Mouse (Mus musculus): Measurements from ENCODE around the gene Fbxo44. TPM values are rescaled to one million over a fixed set of nuclear protein-coding genes. Genes with fewer than 3 reads are reported as not detected.

The Fbxo44 gene
- polyA plus RNA-seq, 2 experiments = 0.46 to 1.0 TPM

DNA sequence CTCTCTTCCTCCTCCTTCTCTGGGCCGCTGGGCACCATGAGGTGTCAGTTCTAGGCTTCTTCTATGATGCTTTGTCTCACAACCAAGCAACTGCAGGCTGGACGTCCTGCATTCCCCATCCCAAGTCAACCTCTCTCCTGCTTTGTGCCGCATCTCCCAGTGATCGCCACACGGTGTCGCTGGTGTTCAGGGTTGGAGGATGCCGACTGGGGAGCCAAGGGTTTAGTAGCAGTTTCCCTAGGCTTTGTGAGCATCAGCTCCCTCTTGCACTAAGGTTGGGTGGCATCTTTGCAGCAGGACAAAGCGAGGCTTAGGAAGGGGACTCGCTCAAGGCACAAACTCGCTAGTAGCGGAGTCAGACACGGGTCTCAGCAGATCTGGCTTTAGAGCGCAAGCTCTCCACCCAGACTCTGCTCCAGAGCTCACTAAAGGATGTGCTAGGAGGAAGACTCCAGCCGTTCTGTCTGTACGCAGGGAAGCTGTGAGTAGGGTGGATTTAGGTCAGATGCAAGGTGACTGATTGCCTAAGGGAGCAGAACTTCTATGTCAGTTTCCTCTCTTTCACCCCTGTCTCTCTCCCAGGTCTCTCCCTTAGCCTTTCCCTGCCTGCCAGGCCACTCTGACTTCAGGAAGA, 45.4 kb downstream of the Fbxo44 start:
- Histone ChIP-seq H3K9me3 (ENCODE audit: control insufficient read depth, low read length) (no peaks in the 10 kb centered on the region), H3K27ac (no peak overlapping the region), H3K4me3 (ENCODE audit: insufficient read depth in 1 of 2, low read depth in 2 of 2, low read length in 2 of 2) (no peak overlapping the region), H3K4me1 (replicated peaks; ENCODE audit: control insufficient read depth in 2 of 2, insufficient read depth in 2 of 2, low read length in 1 of 2) (no peaks in the 10 kb centered on the region), H3K36me3 (replicated peaks; ENCODE audit: control insufficient read depth, insufficient read depth, low read depth) (no peaks in the 10 kb centered on the region), H3K4me2 (ENCODE audit: low read depth) (no peak overlapping the region), H3K9ac (replicated peaks) (no peak overlapping the region), H3K27me3 (ENCODE audit: control insufficient read depth, insufficient read depth, low read length) (no peaks in the 10 kb centered on the region; the same call in 1 of the 2 replicates)
- ATAC-seq (ENCODE audit: insufficient read depth) (peak; percentile 27; the same call in 1 of the 2 replicates), DNase-seq (ENCODE audit: low read depth in 3 of 3, low spot score in 3 of 3) (peak; percentile 33 to 56 (median 43))
- 7% methylated on average over 15 of the region's 15 CpGs for WGBS (ENCODE audit: insufficient replicate concordance)
- TF ChIP-seq EP300 (IDR thresholded peaks at IDR 0.05; ENCODE audit: low read depth) = no peak
- peak; percentile 98 for TF ChIP-seq CTCF (IDR thresholded peaks at IDR 0.05; ENCODE audit: low read depth)

DNA sequence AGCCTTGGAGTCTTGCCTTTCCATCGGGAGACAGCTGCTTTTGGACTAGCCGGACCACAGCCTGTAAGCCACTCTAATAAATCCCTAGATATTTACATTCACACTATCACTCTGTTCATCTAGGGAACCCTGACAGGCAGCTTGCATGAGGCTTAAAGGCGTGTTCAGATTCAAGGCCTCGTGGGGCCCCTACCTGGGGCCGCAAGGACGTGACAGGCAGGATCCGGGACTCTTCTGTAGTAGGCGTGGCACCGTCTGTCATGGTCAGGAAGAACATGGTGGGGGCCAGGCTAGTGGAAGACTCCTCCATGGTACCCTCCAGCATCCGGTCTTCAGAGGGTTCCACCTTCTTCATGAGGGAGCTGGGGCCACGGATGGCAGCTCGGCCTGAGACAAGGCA, 47.8 kb downstream of the Fbxo44 start:
- 58% methylated on average over 12 of the region's 12 CpGs for WGBS (ENCODE audit: insufficient replicate concordance)
- Histone ChIP-seq H3K27ac (no peak overlapping the region), H3K9me3 (ENCODE audit: control insufficient read depth, low read length) (no peaks in the 10 kb centered on the region), H3K4me3 (ENCODE audit: insufficient read depth in 1 of 2, low read depth in 2 of 2, low read length in 2 of 2) (no peak overlapping the region), H3K36me3 (replicated peaks; ENCODE audit: control insufficient read depth, insufficient read depth, low read depth) (no peaks in the 10 kb centered on the region), H3K4me2 (ENCODE audit: low read depth) (no peak overlapping the region), H3K4me1 (replicated peaks; ENCODE audit: control insufficient read depth in 2 of 2, insufficient read depth in 2 of 2, low read length in 1 of 2) (no peaks in the 10 kb centered on the region), H3K27me3 (ENCODE audit: control insufficient read depth, insufficient read depth, low read length) (no peaks in the 10 kb centered on the region; the same call in 1 of the 2 replicates), H3K9ac (replicated peaks) (no peak overlapping the region)
- ATAC-seq (ENCODE audit: insufficient read depth) = no peak
- no peak for DNase-seq (ENCODE audit: low read depth in 3 of 3, low spot score in 3 of 3)
- TF ChIP-seq EP300 (IDR thresholded peaks at IDR 0.05; ENCODE audit: low read depth) = no peak
- TF ChIP-seq CTCF (IDR thresholded peaks at IDR 0.05; ENCODE audit: low read depth) = no peak

DNA sequence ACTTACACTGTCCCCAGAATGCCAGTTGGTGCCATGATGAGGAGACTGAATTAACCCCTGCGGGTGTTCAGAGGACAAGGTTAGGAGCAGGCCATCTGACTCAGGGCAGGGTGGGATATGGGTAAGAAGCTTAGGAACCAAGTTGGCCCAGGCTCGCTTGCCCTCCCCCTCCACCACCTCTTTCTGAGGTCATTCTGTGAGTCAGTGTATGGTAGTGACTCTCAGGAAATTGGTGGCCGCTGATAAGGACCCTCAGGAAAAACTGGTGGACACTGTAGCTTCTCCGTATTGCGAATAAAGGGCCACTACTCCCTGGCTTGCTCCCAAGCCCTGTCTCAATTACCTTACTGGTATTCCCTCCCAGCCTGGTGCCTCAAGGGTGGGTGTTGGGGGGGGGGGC, 51.1 kb downstream of the Fbxo44 start:
- ATAC-seq (ENCODE audit: insufficient read depth) = peak; percentile 46; the same call in 1 of the 2 replicates
- H3K27me3 ChIP-seq (ENCODE audit: control insufficient read depth, insufficient read depth, low read length) = no peaks in the 10 kb centered on the region
- H3K4me3 ChIP-seq (ENCODE audit: insufficient read depth in 1 of 2, low read depth in 2 of 2, low read length in 2 of 2) = no peak overlapping the region
- H3K36me3 ChIP-seq (replicated peaks; ENCODE audit: control insufficient read depth, insufficient read depth, low read depth) = no peaks in the 10 kb centered on the region
- H3K4me2 ChIP-seq (ENCODE audit: low read depth) = no peak overlapping the region
- no peak for TF ChIP-seq CTCF (IDR thresholded peaks at IDR 0.05; ENCODE audit: low read depth)
- no peak for TF ChIP-seq EP300 (IDR thresholded peaks at IDR 0.05; ENCODE audit: low read depth)
- H3K27ac ChIP-seq = no peak overlapping the region
- DNase-seq (ENCODE audit: low read depth in 3 of 3, low spot score in 3 of 3) = no peak
- 19% methylated on average over 5 of the region's 5 CpGs for WGBS (ENCODE audit: insufficient replicate concordance)
- no peaks in the 10 kb centered on the region for H3K4me1 ChIP-seq (replicated peaks; ENCODE audit: control insufficient read depth in 2 of 2, insufficient read depth in 2 of 2, low read length in 1 of 2)
- H3K9ac ChIP-seq (replicated peaks) = no peak overlapping the region
- H3K9me3 ChIP-seq (ENCODE audit: control insufficient read depth, low read length) = no peaks in the 10 kb centered on the region

DNA sequence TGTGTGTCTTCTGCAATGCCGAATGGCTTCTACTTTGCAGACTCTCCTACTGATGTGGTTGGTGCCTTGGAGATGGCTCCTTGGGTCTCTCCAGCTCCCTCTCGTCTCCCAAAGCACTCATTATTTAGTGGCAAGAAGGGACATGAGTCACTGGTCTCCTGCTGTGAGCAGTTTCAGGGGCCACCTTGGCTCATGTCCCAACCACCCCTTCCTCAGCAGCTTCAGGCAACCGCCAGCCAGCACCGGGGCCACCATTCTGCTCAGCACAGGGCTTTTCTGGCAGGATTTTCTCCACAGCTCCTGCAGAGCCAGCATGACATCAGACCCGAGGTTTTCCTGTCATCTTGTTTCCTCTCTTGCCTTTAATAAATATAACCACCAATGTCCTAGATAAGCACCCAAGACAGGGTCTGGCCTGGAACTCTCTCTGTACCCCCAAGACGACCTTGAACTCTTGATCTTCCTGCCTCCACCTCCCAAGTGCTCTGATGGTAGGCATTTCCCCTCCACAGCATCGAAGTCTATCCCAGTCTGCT, 51.6 kb downstream of the Fbxo44 start:
- no peak for TF ChIP-seq EP300 (IDR thresholded peaks at IDR 0.05; ENCODE audit: low read depth)
- no peak for TF ChIP-seq CTCF (IDR thresholded peaks at IDR 0.05; ENCODE audit: low read depth)

DNA sequence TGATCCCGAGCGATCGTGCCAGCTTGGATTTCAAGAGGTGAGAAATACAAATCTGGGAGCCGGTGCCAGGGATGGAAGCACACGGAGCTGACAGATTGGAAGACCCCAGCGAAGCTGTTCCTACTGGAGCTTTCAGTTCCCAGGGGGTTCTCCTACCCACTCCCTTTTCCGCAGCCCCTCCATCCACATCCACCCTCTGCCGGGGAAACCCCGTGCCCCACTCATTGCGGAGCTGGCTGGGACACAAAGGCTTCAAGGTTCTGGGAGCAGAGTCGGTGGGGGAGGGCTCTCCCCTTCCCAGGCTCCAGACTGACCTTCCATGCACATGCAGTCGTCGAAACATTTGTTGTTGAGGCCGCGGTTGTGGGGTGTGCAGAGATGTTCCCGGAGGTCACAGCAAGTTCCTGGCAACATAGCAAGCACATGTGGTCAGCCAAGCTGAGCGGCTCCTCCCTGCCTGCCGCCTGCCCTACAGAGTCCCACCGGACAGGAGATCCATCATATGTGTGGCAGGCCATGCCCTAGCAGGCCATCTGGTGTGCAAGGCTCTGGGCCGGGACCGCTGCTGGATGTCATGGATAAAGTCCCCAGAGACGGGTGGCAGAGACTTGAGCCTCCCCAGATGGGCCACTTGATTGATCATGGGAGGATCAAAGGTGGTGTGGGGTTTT, 52.5 kb downstream of the Fbxo44 start:
- TF ChIP-seq CTCF (IDR thresholded peaks at IDR 0.05; ENCODE audit: low read depth) (no peak), EP300 (IDR thresholded peaks at IDR 0.05; ENCODE audit: low read depth) (no peak)
- WGBS (ENCODE audit: insufficient replicate concordance) = 51% methylated on average over 22 of the region's 22 CpGs
- no peak overlapping the region for H3K9ac ChIP-seq (replicated peaks)
- no peak overlapping the region for H3K4me3 ChIP-seq (ENCODE audit: insufficient read depth in 1 of 2, low read depth in 2 of 2, low read length in 2 of 2)
- no peak overlapping the region for H3K27ac ChIP-seq
- H3K27me3 ChIP-seq (ENCODE audit: control insufficient read depth, insufficient read depth, low read length) = no peaks in the 10 kb centered on the region
- ATAC-seq (ENCODE audit: insufficient read depth) (no peak), DNase-seq (ENCODE audit: low read depth in 3 of 3, low spot score in 3 of 3) (no peak)
- H3K4me2 ChIP-seq (ENCODE audit: low read depth) = no peak overlapping the region
- no peaks in the 10 kb centered on the region for H3K9me3 ChIP-seq (ENCODE audit: control insufficient read depth, low read length)
- no peaks in the 10 kb centered on the region for H3K36me3 ChIP-seq (replicated peaks; ENCODE audit: control insufficient read depth, insufficient read depth, low read depth)
- no peaks in the 10 kb centered on the region for H3K4me1 ChIP-seq (replicated peaks; ENCODE audit: control insufficient read depth in 2 of 2, insufficient read depth in 2 of 2, low read length in 1 of 2)

More for the DNA sequence above, 51.6 kb downstream of the Fbxo44 start:
- Histone ChIP-seq H3K27ac (no peak overlapping the region), H3K4me3 (ENCODE audit: insufficient read depth in 1 of 2, low read depth in 2 of 2, low read length in 2 of 2) (no peak overlapping the region), H3K9me3 (ENCODE audit: control insufficient read depth, low read length) (no peaks in the 10 kb centered on the region), H3K36me3 (replicated peaks; ENCODE audit: control insufficient read depth, insufficient read depth, low read depth) (no peaks in the 10 kb centered on the region), H3K4me1 (replicated peaks; ENCODE audit: control insufficient read depth in 2 of 2, insufficient read depth in 2 of 2, low read length in 1 of 2) (no peaks in the 10 kb centered on the region), H3K4me2 (ENCODE audit: low read depth) (no peak overlapping the region), H3K9ac (replicated peaks) (no peak overlapping the region), H3K27me3 (ENCODE audit: control insufficient read depth, insufficient read depth, low read length) (no peaks in the 10 kb centered on the region)
- ATAC-seq (ENCODE audit: insufficient read depth) = peak; percentile 41; the same call in 1 of the 2 replicates
- no peak for DNase-seq (ENCODE audit: low read depth in 3 of 3, low spot score in 3 of 3)
- 16% methylated on average over 7 of the region's 7 CpGs for WGBS (ENCODE audit: insufficient replicate concordance)
